Mouse (Mus musculus): ENCODE measurements around the gene Kcns1.
"Not testable (repeated sequence)": the region's sequence is repeated elsewhere in the genome, so short reads cannot be mapped to it uniquely, and the experiment has no call there.

- TF ChIP-seq POLR2A (IDR thresholded peaks at IDR 0.05; ENCODE audit: low read depth, low read length); CTCF (IDR thresholded peaks at IDR 0.05; ENCODE audit: extremely low read depth, insufficient read depth, insufficient read length, insufficient replicate concordance): not testable (repeated sequence)
Observed at GRCm38 (mm10) chr2:164206011-164206410, 35.1 kb upstream of the Kcns1 start.
